Mouse (Mus musculus) cerebellum, adult (tissue): ENCODE measurements around the gene Incenp.
A peak's percentile ranks its signal among the peaks of the same experiment; 100 is the strongest.
"Not testable (repeated sequence)": the region's sequence is repeated elsewhere in the genome, so short reads cannot be mapped to it uniquely, and the experiment has no call there.

Experiments
- ATAC-seq: cut with Nextera tagmentation; 2 replicates; pipeline ENCODE4 v1.9.2; 2017; ENCODE audit warnings: mild to moderate bottlenecking, moderate library complexity, mixed read lengths; ENCODE audit not compliant: insufficient number of reproducible peaks, low FRiP score, low TSS enrichment

Incenp gene

GRCm38 (mm10) chr19:9920835-9921784 lies 21.8 kb upstream of the Incenp start:
- no peak for ATAC-seq

DNA sequence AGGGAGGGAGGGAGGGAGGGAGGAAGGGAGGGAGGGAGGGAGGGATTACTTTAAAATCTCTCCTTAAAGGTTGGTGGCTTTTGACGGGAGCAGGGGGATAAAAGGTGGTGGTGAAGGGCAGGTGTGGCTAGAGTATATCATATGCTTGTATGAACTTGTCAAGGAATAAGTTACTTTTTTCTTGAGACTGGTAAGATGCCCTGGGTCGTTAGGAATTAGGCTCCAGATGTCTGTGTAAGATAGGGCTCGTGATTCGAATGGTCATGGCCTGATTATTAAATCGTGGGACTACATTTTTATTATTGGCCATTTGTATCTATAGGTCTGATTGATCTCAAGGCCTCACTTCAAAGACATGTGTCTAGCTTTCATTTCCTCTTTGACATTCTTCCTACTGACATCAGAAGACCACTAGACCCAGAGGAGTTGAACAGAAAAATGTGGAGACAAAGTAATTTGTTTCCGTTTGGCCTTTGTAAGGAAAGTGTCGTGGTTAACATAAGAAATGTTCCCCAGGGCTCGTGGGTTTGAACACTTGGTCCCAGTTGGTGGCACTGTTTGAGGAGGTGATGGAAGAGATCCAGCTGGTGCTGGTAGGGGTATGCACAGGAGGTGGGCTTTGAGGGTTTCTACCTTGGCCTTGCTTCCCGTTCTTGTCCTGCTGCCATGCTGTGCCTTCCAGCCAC lies 19.0 kb upstream of the Incenp start:
- ATAC-seq = no peak

DNA sequence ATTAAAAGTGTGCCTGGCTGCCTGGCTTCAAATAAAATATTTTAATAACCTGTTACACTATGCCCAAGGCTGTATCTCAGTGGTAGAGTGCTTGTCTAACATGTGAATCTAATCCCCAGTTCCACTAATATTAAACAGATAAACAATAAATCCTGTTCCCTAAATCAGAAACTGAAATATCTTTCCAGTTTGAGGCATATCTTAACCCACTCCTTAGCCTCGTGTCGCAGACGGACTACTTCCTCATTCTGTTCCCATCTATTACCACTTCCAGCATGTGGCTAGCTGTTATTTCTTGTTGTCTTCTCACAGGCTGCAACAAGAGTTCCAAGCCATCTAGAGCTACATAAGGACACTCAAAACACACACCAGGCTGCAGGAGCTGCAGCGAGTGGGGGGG lies 18.4 kb upstream of the Incenp start:
- ATAC-seq = no peak

DNA sequence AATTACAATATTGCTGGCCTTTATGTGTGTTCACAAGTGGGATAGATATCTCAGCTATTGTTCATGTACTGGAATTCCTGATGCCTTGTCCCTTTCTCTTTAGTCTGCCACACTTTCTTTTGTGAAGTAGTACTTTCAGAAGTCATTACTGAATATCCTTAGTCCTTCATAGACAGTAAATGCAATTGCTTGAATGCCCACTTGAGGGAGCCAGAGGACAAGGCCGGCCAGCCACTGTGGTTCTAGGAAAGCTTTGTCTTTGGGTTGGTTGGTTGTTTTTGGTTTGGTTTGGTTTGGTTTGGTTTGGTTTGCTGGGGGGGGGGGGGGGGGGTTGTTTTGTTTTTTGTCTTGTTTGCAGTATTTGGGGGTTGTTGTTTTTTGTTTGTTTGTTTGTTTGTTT lies 16.6 kb upstream of the Incenp start:
- no peak for ATAC-seq

DNA sequence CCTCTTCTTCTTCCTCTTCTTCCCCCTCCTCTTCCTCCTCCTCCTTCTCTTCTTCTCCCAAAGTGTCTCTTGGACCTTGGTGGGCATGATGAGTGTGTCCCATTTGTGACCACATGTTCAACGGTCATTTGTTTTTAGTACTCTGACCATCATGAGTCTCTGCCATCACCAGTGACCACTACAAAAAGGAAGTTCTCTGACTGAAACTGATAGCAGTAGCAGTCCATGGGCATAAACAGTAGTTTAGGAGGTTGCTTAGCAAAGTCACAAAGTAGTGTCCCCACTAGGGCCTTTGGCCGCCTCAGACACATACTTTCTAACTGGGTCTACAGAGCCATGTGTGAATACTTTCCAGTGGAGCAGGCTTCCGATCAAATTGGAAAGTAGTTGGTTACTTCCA lies 15.0 kb upstream of the Incenp start:
- no peak for ATAC-seq

DNA sequence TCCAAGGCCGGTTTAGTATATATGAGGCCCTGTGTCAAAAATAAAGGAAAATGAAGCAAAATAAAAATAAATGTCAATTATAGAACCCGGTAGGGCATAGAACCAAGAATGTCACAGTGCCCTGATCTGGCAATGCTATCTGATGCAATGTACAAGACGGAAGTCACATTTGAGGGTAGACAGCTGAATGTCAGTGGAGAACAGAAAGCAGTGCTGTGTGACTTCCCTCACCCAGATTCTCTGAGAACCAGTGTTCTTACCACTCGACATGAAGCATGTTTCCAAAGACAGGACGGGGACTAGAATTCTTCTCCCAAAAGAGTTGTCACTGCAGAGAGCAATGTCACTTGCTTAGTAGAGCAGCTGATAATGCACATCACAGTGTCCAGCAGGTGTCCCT lies 14.4 kb upstream of the Incenp start:
- ATAC-seq = no peak

GRCm38 (mm10) chr19:9911314-9911754 lies 12.0 kb upstream of the Incenp start:
- ATAC-seq = 0 out of 2 replicates have a peak, but pooled peaks have one; percentile 26

DNA sequence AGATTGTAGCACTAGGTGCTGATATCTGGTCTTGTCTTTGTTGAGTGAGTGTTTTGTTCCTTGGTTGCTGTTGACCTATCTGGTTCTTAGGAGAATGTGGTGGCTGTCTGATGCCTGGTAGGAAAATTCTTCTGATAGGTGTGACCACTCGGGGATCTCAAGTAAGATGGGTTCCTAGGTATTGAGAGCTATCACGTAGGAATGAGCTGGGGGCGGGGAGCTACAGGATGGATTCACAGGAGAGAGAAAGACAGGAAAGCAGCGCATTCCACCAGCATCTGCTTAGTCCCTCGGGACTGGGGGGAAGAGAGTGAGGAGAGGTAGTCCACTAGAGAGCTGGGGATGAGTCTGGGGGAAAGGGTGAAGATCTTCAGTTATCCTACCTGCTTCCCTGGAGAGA lies 10.0 kb upstream of the Incenp start:
- ATAC-seq = no peak

- not testable (repeated sequence) for ATAC-seq
These were observed 1.3 kb upstream of the Incenp start for GRCm38 (mm10) chr19:9900696-9901095.

GRCm38 (mm10) chr19:9899780-9900146 lies 412 bp upstream of the Incenp start:
- peak; percentile 60 for ATAC-seq

DNA sequence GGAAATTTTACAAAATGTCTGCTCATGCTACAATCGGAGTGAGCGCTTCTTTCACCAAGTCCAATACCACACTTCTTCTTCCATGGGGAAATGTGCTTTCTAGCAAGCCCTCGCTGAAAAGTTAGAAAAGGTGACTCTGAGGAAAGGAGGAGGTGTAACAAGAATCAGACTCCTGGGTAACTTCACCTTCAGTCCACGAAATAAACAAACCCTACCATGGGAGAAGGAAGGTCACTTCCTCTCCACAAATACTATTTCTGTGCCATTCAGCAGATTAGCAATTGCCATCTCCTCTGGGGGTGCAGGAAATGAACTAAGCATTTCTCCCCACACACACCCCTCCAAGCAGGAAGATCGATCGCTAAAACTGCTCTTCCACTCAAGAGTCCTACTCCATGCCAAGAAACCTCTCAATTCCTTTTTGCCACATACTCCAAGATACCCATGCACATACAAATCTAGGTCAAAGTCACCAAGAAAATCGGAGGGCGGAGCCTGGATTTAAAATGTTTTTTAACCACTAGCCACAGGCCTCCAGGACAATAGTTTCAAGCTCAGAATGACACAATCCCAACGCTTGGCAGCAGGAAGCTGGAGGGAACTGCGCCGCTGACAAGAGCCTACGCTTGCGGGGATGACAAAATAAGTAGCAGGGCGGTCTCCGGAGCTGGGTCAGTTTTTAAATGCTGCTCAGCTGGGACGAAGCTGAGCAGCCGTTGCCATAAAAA lies 848 bp downstream of the Incenp start:
- no peak for ATAC-seq

GRCm38 (mm10) chr19:9896067-9896466 lies 3.3 kb downstream of the Incenp start:
- ATAC-seq = no peak

- no peak for ATAC-seq
These were observed 12.6 kb downstream of the Incenp start for GRCm38 (mm10) chr19:9886771-9887170.

GRCm38 (mm10) chr19:9886348-9886747 lies 13.0 kb downstream of the Incenp start:
- no peak for ATAC-seq

- no peak for ATAC-seq
These were observed 21.0 kb downstream of the Incenp start for GRCm38 (mm10) chr19:9878186-9878835.

DNA sequence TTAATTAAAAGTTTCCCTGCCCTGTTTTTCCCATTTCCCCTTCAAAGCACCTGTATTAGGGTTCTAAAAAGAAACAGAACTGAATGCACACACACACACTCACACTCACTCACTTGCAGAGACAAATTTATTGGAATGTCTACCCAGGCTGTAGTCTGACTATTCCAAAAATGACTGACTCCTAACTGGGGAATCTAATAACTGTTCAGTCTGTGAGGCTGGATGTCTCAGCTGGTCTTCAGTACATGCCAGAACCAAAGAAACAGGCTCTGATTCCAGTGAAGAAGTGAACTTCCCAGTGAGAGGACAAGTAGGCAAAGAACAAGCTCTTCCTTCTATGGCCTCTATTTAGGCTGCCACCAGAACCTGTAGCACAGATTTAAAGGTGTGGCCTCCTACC lies 33.9 kb downstream of the Incenp start:
- ATAC-seq = no peak

GRCm38 (mm10) chr19:9864856-9865255 lies 34.5 kb downstream of the Incenp start:
- ATAC-seq = no peak

GRCm38 (mm10) chr19:9860821-9861220 lies 38.5 kb downstream of the Incenp start:
- ATAC-seq = not testable (repeated sequence)

DNA sequence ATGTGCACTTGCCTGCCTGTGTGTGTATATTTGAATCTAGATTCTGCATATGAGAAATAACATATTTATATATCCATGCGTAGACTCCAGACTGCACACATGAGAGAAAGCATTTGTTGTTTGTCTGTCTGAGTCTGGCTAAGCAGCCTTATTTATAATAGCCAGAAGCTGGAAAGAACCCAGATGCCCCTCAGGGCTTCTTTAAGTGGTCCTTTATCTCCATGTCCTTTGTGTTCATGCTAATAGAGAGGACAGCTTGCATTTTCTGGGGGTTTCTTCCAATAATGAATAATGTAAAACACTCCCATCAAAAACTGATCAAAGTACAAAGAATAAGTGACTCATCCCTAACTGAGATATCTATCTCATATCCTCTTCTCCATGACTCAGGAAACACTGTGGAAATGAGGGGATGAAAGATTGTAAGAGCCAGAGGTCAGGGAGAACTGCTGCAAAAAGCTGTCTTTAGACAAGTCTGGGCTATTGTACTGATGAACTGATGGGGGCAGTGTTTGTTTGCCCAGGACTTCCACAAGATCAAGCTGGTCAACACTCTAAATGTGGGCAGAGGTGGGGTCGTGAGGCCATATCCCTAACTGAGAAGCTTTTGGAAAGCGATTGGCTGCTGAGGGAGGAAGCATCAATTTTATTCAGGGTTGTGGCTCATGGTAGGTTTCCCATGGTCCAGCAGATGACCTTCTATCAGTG lies 49.8 kb downstream of the Incenp start:
- ATAC-seq = not testable (repeated sequence)

- ATAC-seq = no peak
These were observed 52.1 kb downstream of the Incenp start, which contains the start of gene Scgb2a2 for GRCm38 (mm10) chr19:9847262-9847661. Scgb2a2 (plus strand) TSS chr19:9847562.
